Mouse (Mus musculus) urinary bladder, postnatal 10 days (tissue): ENCODE results near the gene Cpeb4.
"Not testable (repeated sequence)": the region's sequence is repeated elsewhere in the genome, so short reads cannot be mapped to it uniquely, and the experiment has no call there.

Experiments
- DNase-seq: peaks from one replicate; pipeline ENCODE4 v3.0.0; 2022; ENCODE audit warnings: low spot score

Gene Cpeb4

GRCm38 (mm10) chr11:31871911-31872310 is at the start of gene Cpeb4:
TSS of gene Cpeb4 (plus strand) at chr11:31872211.
- no peak for DNase-seq

- no peak for DNase-seq
Measured at GRCm38 (mm10) chr11:31822556-31822955, 49.5 kb upstream of the Cpeb4 start.

- no peak for DNase-seq
Measured at GRCm38 (mm10) chr11:31823513-31823912, 48.5 kb upstream of the Cpeb4 start.

- DNase-seq = no peak
Measured at GRCm38 (mm10) chr11:31824504-31825166, 47.4 kb upstream of the Cpeb4 start.

GRCm38 (mm10) chr11:31828011-31828770 is 43.8 kb upstream of the Cpeb4 start:
- DNase-seq = no peak

GRCm38 (mm10) chr11:31828771-31829072 is 43.3 kb upstream of the Cpeb4 start:
- DNase-seq = no peak

GRCm38 (mm10) chr11:31830213-31831151 is 41.5 kb upstream of the Cpeb4 start:
- DNase-seq = no peak

- DNase-seq = no peak
Measured at GRCm38 (mm10) chr11:31831451-31831850, 40.6 kb upstream of the Cpeb4 start.

GRCm38 (mm10) chr11:31831983-31832382 is 40.0 kb upstream of the Cpeb4 start:
- DNase-seq = no peak

GRCm38 (mm10) chr11:31832439-31832980 is 39.5 kb upstream of the Cpeb4 start:
- no peak for DNase-seq

- DNase-seq = no peak
Measured at GRCm38 (mm10) chr11:31833506-31833905, 38.5 kb upstream of the Cpeb4 start.

GRCm38 (mm10) chr11:31835352-31835751 is 36.7 kb upstream of the Cpeb4 start:
- DNase-seq = no peak

- DNase-seq = no peak
Measured at GRCm38 (mm10) chr11:31837243-31837642, 34.8 kb upstream of the Cpeb4 start.

GRCm38 (mm10) chr11:31837753-31838152 is 34.3 kb upstream of the Cpeb4 start:
- DNase-seq = no peak

- no peak for DNase-seq
Measured at GRCm38 (mm10) chr11:31838442-31839083, 33.4 kb upstream of the Cpeb4 start.

- no peak for DNase-seq
Measured at GRCm38 (mm10) chr11:31839084-31839460, 32.9 kb upstream of the Cpeb4 start.

- no peak for DNase-seq
Measured at GRCm38 (mm10) chr11:31842171-31842959, 29.6 kb upstream of the Cpeb4 start.

- no peak for DNase-seq
Measured at GRCm38 (mm10) chr11:31843177-31843833, 28.7 kb upstream of the Cpeb4 start.

- no peak for DNase-seq
Measured at GRCm38 (mm10) chr11:31843834-31844188, 28.2 kb upstream of the Cpeb4 start.

GRCm38 (mm10) chr11:31845111-31845510 is 26.9 kb upstream of the Cpeb4 start:
- DNase-seq = not testable (repeated sequence)
